Mouse (Mus musculus): ENCODE measurements around the gene Rmnd1. TPM values are rescaled to one million over a fixed set of nuclear protein-coding genes. Genes with fewer than 3 reads are reported as not detected.
A peak's percentile ranks its signal among the peaks of the same experiment; 100 is the strongest.
"Not testable (repeated sequence)": the region's sequence is repeated elsewhere in the genome, so short reads cannot be mapped to it uniquely, and the experiment has no call there.

Gene Rmnd1
- 71.6 and 72.1 TPM in 2 replicates for total RNA-seq (2017)

- ATAC-seq (ENCODE audit: extremely low read depth, insufficient number of reproducible peaks, low FRiP score, poor library complexity, severe bottlenecking) = peak; percentile 84
Observed at GRCm38 (mm10) chr10:4432123-4432931, at the start of gene Rmnd1, which contains the start of gene Armt1. Gene Rmnd1, minus strand, starts transcription at chr10:4432388. Gene Armt1, plus strand, starts transcription at chr10:4432467.

GRCm38 (mm10) chr10:4481695-4482094 lies 49.5 kb upstream of the Rmnd1 start:
- ATAC-seq (ENCODE audit: extremely low read depth, insufficient number of reproducible peaks, low FRiP score, poor library complexity, severe bottlenecking) = no peak

- no peak for ATAC-seq (ENCODE audit: extremely low read depth, insufficient number of reproducible peaks, low FRiP score, poor library complexity, severe bottlenecking)
Observed at GRCm38 (mm10) chr10:4480929-4481328, 48.7 kb upstream of the Rmnd1 start.

DNA sequence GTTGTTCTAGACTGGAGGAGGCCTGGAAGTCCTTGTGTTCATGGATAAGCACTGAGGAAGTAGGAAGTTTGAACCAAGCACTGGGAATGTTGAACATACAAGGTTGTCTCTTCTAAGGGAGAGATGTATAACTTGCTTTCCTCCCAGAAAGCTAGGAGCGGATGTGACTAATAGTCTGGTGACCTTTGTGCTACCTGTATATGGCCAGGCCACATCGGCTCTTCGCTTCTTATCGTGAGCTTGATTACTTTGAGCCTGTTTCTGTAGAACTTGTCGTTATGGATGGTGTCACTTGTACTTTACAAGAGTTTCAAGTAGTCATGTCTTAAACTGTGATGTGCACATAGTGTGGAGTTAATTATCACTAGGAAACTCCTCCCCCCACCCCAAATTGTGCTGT lies 44.4 kb upstream of the Rmnd1 start:
- no peak for ATAC-seq (ENCODE audit: extremely low read depth, insufficient number of reproducible peaks, low FRiP score, poor library complexity, severe bottlenecking)

GRCm38 (mm10) chr10:4475431-4475830 lies 43.2 kb upstream of the Rmnd1 start:
- ATAC-seq (ENCODE audit: extremely low read depth, insufficient number of reproducible peaks, low FRiP score, poor library complexity, severe bottlenecking) = no peak

GRCm38 (mm10) chr10:4473591-4473993 lies 41.4 kb upstream of the Rmnd1 start:
- ATAC-seq (ENCODE audit: extremely low read depth, insufficient number of reproducible peaks, low FRiP score, poor library complexity, severe bottlenecking) = no peak

GRCm38 (mm10) chr10:4469406-4469805 lies 37.2 kb upstream of the Rmnd1 start:
- ATAC-seq (ENCODE audit: extremely low read depth, insufficient number of reproducible peaks, low FRiP score, poor library complexity, severe bottlenecking) = no peak

DNA sequence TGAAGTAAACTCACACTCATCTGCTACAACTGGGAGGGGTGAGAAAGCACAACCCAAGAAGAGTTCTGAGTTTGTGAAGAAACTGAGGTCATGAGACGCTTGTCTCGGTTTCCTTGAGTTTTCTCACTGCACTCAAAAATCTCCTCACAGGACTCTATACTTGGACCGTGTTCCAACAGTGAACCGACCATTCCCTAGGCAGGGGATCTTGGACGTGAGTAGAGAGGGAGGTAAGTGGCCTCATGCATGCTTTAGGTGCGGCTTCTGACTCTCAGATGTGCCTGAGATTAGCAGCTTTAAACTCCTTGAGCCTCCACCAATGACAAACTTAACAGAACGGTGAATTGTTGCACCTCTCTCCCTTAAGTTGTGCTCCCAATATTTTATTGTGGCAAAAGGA lies 33.6 kb upstream of the Rmnd1 start:
- no peak for ATAC-seq (ENCODE audit: extremely low read depth, insufficient number of reproducible peaks, low FRiP score, poor library complexity, severe bottlenecking)

- no peak for ATAC-seq (ENCODE audit: extremely low read depth, insufficient number of reproducible peaks, low FRiP score, poor library complexity, severe bottlenecking)
Observed at GRCm38 (mm10) chr10:4460201-4460600, 28.0 kb upstream of the Rmnd1 start.

GRCm38 (mm10) chr10:4456409-4456808 lies 24.2 kb upstream of the Rmnd1 start:
- ATAC-seq (ENCODE audit: extremely low read depth, insufficient number of reproducible peaks, low FRiP score, poor library complexity, severe bottlenecking) = peak; percentile 45; the same call in 1 of the 2 replicates

GRCm38 (mm10) chr10:4435416-4435815 lies 3.2 kb upstream of the Rmnd1 start:
- ATAC-seq (ENCODE audit: extremely low read depth, insufficient number of reproducible peaks, low FRiP score, poor library complexity, severe bottlenecking) = no peak

DNA sequence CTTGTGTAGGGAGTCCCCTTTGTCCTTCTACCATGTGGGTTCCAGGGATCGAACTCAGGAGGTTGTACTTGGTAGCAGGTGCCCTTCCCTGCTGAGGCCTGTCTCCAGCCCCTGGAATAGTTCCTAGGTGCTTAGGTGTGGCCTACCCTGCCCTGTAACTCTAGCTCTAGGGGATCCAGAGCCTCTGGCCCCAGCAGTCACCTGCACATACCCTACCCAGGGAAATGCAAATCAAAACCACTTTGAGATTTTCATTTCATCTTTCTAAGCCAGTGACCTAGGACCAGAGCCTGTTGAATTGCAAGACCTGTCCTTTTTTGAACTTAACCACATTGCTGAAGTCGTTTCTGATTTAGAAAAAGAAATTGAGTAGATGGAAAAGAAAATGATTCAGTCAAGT lies 1.7 kb upstream of the Rmnd1 start:
- not testable (repeated sequence) for ATAC-seq (ENCODE audit: extremely low read depth, insufficient number of reproducible peaks, low FRiP score, poor library complexity, severe bottlenecking)

- no peak for ATAC-seq (ENCODE audit: extremely low read depth, insufficient number of reproducible peaks, low FRiP score, poor library complexity, severe bottlenecking)
Observed at GRCm38 (mm10) chr10:4432996-4433755, 988 bp upstream of the Rmnd1 start.

GRCm38 (mm10) chr10:4431746-4432122 lies 454 bp downstream of the Rmnd1 start:
- ATAC-seq (ENCODE audit: extremely low read depth, insufficient number of reproducible peaks, low FRiP score, poor library complexity, severe bottlenecking) = no peak

GRCm38 (mm10) chr10:4430826-4431225 lies 1.4 kb downstream of the Rmnd1 start:
- no peak for ATAC-seq (ENCODE audit: extremely low read depth, insufficient number of reproducible peaks, low FRiP score, poor library complexity, severe bottlenecking)

GRCm38 (mm10) chr10:4430399-4430798 lies 1.8 kb downstream of the Rmnd1 start:
- no peak; the same call in 1 of the 2 replicates for ATAC-seq (ENCODE audit: extremely low read depth, insufficient number of reproducible peaks, low FRiP score, poor library complexity, severe bottlenecking)

DNA sequence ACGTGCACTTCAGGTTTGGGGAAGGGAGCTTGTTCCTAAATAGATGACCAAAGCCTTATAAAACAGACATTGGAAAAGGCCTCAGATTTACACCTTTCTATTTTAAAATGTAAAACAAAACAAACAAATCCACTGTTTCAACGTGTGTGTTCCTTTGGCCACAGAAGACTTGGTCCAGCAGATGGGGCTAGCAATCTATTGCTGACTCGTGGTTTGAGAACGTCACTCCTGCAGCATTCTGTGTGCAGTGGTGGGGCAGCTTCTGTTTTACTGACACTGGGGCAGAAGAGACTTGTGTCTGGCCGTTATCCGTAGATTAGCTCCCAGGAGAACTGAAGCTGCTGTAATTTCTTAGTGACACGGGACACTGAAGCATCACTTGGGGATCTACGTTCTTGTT lies 6.9 kb downstream of the Rmnd1 start:
- peak; percentile 54; the same call in 1 of the 2 replicates for ATAC-seq (ENCODE audit: extremely low read depth, insufficient number of reproducible peaks, low FRiP score, poor library complexity, severe bottlenecking)

DNA sequence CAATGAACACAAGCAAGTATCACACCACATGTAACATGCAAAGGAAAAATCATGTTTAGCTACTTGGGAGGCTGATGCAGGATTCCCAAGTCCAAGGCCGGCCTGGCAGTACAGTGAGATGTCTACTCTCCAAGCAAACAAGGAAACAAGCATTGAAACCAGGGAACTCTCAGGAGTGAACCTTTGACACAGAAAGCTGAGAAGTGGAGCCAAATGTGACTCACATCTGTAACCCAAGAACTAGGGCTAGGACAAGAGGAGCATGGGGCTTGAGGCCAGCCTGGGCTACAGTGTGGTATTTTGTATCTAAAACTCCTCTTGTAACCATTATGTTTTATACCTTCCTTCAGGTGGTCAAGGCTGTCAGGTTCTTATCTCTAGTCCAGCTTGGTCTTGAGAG lies 25.0 kb downstream of the Rmnd1 start:
- ATAC-seq (ENCODE audit: extremely low read depth, insufficient number of reproducible peaks, low FRiP score, poor library complexity, severe bottlenecking) = no peak

DNA sequence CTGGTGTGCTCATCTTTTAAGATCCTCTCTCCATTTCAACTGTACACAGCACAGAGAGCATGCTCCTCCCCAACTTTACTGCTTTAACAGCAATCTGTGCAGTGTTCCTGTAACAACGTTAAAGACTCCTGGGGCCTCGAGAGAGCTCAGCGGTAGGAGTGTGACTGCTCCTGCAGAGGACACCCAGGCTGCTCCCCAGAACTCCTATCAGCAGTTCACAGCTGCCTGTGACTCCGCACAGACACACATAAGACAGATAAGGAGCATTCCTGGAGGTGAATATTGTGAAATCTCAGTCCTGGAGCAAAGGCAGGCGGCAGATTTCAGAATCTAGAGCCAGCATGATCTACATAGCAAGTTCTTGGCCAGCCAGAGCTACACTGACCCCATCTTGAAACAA lies 26.7 kb downstream of the Rmnd1 start:
- no peak for ATAC-seq (ENCODE audit: extremely low read depth, insufficient number of reproducible peaks, low FRiP score, poor library complexity, severe bottlenecking)

GRCm38 (mm10) chr10:4404895-4405491 lies 27.2 kb downstream of the Rmnd1 start:
- ATAC-seq (ENCODE audit: extremely low read depth, insufficient number of reproducible peaks, low FRiP score, poor library complexity, severe bottlenecking) = peak; percentile 68; the same call in 1 of the 2 replicates

Data from neutrophil, adult 5-6 weeks (primary cell).